Mouse (Mus musculus) c-Kit-positive CD71-negative TER-119-negative erythroid progenitor cells, embryonic 14.5 days (primary cell): ENCODE data around the gene Gm28891.
"Not testable (repeated sequence)": the region's sequence is repeated elsewhere in the genome, so short reads cannot be mapped to it uniquely, and the experiment has no call there.

Experiments used
- DNase-seq: peaks from one replicate; pipeline ENCODE4 v3.0.0-alpha.2; 2013; ENCODE audit warnings: low read depth

Gm28891 gene

GRCm38 (mm10) chrY:60240902-60241301 lies at the start of gene Gm28891:
TSS of gene Gm28891 (plus strand) at chrY:60241202.
- DNase-seq: not testable (repeated sequence)
